Mouse (Mus musculus) G1E-ER4 (cell line): ENCODE measurements around the gene Ccnd2. TPM values are rescaled to one million over a fixed set of nuclear protein-coding genes. Genes with fewer than 3 reads are reported as not detected.

Experiments
- GATA1 ChIP-seq: IDR thresholded peaks from one replicate; pipeline ENCODE4 v1.8.0; 2012; ENCODE audit warnings: low read length, inconsistent platforms
- polyA plus RNA-seq: library from polyadenylated mRNA; stranded (reverse); fragments of >175 nt; gene quantifications from 2 replicates; pipeline ENCODE4 v1.2.3, GENCODE M21; 2012

The Ccnd2 gene
- polyA plus RNA-seq, 1 experiment, result 304 TPM

DNA sequence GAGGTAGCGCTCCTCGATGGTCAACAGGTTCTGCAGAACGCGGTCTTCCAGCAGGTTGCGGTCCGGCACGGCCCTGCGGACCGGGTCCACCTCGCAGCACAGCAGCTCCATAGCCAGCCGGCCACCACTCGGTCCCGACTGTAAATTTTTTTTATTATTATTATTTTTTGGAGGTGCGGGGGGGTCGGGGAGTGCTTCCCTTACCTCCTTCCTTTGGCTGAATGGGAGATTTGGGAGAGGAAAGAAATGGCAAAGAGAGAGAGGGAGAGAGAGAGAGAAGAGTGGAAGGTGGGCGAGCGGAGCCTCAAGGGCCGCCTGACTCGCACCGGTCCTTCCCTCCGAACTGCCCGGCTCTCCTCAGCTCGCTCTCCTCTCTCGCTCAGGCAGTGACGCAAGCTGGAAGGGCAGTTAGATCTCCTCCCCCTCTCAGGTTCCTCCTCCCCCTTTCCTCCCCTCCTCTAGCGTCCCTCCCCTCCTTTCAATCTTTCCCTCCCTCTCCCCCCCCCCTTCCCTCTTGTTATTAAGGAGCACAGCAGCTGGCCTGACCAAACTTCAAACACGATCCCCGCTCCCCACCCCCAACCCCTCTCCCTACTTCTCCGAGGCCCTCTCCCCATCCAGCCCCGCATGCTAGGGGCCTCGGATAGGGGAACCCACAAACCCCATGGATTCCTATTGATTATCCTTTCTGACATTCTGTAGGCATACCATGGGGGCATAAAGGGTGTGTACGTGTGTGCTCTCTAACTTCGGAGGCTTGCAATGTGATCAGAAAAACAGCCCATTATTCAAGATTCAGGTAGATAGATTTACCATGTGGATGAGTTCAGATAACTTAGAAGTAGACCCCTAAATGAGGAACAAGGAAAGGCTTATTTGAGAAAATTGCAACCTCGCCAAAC, 1.1 kb downstream of the Ccnd2 start:
- TF ChIP-seq GATA1, result no peak

- TF ChIP-seq GATA1, result no peak
These were observed 1.9 kb downstream of the Ccnd2 start for GRCm38 (mm10) chr6:127149944-127150662.

GRCm38 (mm10) chr6:127149303-127149943, 2.6 kb downstream of the Ccnd2 start:
- TF ChIP-seq GATA1, result no peak

DNA sequence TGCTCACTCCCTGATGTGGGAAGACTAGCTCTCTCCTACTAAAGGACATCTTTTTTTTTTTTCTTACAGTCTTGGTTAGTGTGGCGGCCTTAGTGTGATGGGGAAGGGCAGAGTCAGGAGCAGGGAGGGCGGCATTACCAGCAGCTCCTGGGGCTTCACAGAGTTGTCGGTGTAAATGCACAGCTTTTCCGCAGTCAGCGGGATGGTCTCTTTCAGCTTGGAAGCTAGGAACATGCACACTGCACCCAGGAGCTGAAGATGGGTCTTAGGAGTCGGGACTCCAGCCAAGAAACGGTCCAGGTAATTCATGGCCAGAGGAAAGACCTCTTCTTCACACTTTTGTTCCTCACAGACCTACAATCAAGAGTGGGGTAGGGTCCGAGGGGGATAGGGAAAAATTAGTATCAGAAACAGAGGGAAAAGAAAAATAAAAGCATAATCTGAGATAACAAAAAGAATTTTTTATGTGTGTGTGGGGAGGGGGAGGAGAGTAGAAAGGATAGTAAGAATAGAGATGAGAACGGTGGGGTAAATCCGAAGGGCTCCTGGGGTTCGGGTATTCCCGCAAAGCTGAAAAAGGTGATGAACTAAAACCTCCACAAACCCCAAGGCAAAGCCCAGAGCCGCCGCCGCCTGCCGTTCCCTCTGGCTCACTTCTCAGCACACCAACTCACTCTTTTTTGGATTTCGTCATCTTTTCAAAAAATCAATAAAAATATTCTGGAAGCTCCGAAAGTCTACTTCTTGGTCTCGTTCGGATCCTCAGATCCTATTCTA, 3.3 kb downstream of the Ccnd2 start:
- no peak for TF ChIP-seq GATA1

DNA sequence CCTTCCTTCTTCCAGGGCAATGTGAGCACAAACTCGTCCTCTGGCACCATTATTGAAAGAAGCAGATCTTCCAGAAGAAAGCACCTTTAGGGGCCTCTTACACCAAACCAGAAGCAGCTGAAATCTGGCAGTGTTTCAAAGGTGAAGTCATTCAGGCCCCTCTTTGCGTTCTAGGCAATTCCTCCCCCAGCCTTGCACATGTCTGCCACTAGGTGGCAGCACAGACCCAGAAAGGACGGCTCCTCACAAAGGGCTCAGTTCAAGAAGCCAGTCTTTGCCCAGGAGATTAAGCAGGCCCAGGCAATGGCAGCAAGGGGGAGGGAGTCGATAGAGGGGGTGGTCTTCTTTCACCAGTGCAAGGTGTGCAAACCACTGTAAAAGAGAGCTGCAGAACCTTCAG, 4.3 kb downstream of the Ccnd2 start:
- TF ChIP-seq GATA1, result no peak

GRCm38 (mm10) chr6:127146322-127146947, 5.6 kb downstream of the Ccnd2 start:
- TF ChIP-seq GATA1, result no peak

- peak; percentile 84 for TF ChIP-seq GATA1
These were observed 6.4 kb downstream of the Ccnd2 start for GRCm38 (mm10) chr6:127145464-127146190.

- TF ChIP-seq GATA1, result no peak
These were observed 8.3 kb downstream of the Ccnd2 start for GRCm38 (mm10) chr6:127143576-127144288.

DNA sequence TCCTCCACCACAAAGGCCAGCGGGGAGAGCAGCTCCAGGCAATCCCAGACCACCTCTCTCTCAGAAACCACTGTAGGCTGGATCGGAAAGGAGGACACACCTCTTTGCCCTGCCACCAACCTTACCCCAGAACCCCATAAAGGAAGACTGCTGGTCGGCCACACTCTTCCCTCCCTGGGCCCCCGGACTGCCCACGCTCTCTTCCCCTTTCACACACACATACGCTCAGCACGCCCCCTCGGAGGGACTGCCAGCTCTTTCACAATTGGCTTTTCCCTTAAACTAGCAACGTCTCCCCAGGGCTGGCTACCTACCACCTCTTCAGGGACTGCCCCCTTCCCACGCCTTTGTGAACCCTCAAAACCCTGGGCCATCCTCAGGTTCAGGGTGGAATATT, 8.9 kb downstream of the Ccnd2 start:
- TF ChIP-seq GATA1, result no peak

GRCm38 (mm10) chr6:127142154-127143123, 9.6 kb downstream of the Ccnd2 start:
- TF ChIP-seq GATA1, result no peak

DNA sequence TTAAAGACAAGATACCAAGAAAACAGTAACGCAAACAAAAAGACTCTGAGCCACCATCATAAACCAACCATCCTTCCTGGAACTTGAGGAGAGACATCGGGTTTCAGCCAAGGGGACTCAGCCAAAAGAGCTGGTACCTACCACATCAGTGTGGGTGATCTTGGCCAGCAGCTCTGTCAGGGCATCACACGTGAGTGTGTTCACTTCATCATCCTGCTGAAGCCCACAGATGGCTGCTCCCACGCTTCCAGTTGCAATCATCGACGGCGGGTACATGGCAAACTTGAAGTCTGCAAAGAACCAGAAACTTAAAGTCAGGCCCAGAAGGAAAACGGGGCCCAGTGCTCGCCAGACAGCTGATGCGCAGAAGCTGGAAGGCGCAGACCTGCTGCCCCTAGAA, 13.0 kb downstream of the Ccnd2 start:
- TF ChIP-seq GATA1, result no peak

DNA sequence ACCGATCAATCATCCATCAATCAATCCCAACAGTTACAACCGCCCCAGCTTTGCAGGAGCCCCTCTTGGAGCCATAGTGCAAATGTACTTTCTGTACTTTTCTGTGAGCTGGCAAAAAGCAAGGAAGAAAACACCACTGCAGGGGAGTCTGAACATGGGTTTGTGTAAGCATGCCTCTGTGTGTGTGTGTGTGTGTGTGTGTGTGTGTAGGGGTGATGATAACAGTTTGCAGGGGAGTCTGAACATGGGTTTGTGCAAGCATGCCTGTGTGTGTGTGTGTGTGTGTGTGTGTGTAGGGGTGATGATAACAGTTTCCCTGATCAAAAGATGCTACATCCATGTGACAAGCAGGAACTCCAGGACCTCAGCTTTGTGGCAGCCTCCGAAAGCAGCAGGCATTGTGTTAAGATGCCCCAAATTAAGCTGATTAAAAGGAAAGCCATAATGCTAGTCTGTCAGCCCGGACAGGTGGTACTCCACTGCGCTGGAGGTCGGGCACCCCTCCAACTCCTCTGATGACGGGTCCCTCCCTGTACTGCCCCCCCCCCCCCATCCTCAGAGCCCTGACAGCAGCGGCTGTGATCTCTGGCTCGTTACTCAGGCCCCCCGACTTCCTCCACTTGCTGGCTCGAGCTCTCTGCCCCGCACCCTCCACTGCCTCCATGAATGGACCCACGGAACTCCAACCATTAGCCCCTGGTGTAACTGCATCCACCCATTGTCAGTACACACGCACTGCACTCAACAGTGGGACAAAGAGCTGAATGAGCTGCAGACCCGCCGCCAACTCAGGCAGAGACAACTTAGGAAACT, 18.4 kb downstream of the Ccnd2 start:
- no peak for TF ChIP-seq GATA1
